Mouse (Mus musculus) E14TG2a.4 (cell line): ENCODE measurements at regions not wholly inside any gene's neighbourhood (a gene's known extent, or its start where the extent isn't known, plus 50 kb on each side); places are given as distances from the start of the nearest gene placed in this dataset.

Experiments used
- H3K27me3 ChIP-seq: 2 replicates; pipeline ENCODE4 v1.6.1; 2014; ENCODE audit warnings: low read length, control low read depth; ENCODE audit not compliant: insufficient read depth
- H3K36me3 ChIP-seq: 2 replicates; pipeline ENCODE4 v1.6.1; 2014; ENCODE audit warnings: low read length, control low read depth; ENCODE audit not compliant: insufficient read depth
- H3K4me1 ChIP-seq: replicated peaks from 2 replicates; pipeline ENCODE4 v1.6.1; 2014; ENCODE audit warnings: low read depth, low read length, control low read depth
- H3K4me3 ChIP-seq: replicated peaks from 2 replicates; pipeline ENCODE4 v1.5.1; 2014; ENCODE audit warnings: mild to moderate bottlenecking, low read length
- H3K9me3 ChIP-seq: 2 replicates; pipeline ENCODE4 v1.6.1; 2014; ENCODE audit warnings: low read length, control low read depth
- CTCF ChIP-seq: conservative IDR thresholded peaks from 2 replicates; pipeline ENCODE4 v1.5.1; 2014; ENCODE audit warnings: low read length
- NANOG ChIP-seq: IDR thresholded peaks from 2 replicates; pipeline ENCODE4 v1.6.1; 2014; ENCODE audit warnings: borderline replicate concordance, low read length, mixed read lengths
- POU5F1 ChIP-seq: IDR thresholded peaks from 2 replicates; pipeline ENCODE4 v1.6.1; 2014; ENCODE audit warnings: low read length, borderline replicate concordance

DNA sequence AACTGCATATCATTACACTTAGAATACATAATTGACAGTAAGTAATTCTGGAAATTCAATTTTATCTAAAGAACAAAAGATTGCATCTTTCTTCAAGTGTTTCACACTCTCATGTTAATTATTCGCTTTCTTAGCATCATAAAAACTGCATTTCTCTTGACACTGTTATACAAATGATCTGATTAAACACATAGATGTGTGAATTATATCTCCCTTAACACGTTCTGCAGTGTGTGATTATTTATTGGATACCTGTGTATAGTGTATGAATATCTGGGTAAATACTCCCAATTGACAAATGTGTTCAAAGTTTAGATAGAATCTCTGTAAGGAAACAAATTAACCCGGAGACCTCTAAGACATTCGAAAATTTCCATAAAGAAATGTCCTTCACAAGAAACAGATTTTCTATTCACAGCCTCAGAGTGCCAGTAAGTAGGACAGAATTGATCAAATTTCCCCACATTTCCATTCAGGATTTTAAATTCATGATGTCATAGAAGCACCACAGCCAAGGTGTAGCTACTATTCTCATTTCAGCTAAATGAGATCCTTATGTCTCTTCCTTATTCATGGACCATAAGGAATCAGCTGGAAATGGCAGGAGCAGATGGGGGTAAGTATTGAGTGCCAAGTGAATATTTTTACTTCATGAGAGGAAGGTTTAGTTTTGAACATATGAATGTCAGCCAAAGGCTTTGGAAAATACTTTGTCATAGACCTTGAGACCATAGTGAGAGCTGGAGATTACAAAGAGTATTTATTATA lies 2231.6 kb downstream of the Pcdh9 start:
- Histone ChIP-seq H3K27me3 (no peaks in the 10 kb centered on the region), H3K4me1 (no peaks in the 10 kb centered on the region), H3K9me3 (peaks cover 12% of the 10 kb centered on the region; the same call in 1 of the 2 replicates), H3K4me3 (no peak overlapping the region), H3K36me3 (peaks cover 7% of the 10 kb centered on the region; the same call in 1 of the 2 replicates)
- TF ChIP-seq POU5F1 (no peak), CTCF (no peak), NANOG (no peak)

DNA sequence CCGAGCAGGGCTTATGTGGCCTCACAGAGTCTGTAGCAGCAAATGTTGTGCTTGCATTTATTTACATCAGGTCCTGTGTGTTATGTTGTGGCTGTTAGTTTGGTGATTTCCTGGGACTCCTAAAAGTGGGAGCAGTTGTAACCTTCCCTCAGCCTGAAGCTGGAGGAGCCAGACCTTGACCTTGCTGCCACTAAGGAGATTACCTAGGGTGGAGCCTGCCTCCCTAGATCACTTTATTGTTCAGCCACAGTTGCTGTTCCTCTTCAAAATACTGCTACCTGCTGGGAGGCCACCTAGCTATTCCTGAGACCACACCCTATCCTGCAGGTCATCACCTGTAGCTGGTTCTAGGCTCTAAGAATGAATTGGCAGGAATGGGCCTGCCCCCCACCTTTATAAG lies 2234.5 kb downstream of the Pcdh9 start:
- peaks cover 7% of the 10 kb centered on the region; the same call in 1 of the 2 replicates for H3K36me3 ChIP-seq
- TF ChIP-seq POU5F1 (no peak), NANOG (peak; percentile 72)
- H3K9me3 ChIP-seq: peaks cover 10% of the 10 kb centered on the region; the same call in 1 of the 2 replicates
- H3K4me1 ChIP-seq: no peaks in the 10 kb centered on the region
- H3K4me3 ChIP-seq: no peak overlapping the region
- H3K27me3 ChIP-seq: no peaks in the 10 kb centered on the region

DNA sequence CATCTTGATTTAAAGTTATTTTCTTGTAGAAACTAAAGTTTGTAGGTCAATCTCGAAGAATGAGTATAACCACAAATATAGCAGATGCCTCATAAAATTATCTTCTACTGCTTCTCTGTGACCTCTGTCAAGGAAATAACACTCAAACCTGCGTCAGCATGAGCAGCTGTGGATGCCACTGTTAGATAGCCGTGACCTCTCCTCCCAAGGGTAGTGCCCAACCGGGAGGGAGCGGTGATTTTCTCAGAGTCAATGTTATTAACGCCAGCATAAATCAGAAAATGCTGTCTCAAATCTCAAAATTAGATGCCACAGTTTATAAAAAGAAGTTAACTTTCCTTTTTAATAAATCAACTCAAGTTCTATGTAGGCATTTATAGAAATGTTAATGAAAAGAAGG lies 2259.5 kb downstream of the Pcdh9 start:
- Histone ChIP-seq H3K4me1 (no peaks in the 10 kb centered on the region), H3K4me3 (no peak overlapping the region), H3K36me3 (no peaks in the 10 kb centered on the region), H3K27me3 (no peaks in the 10 kb centered on the region), H3K9me3 (no peaks in the 10 kb centered on the region)
- TF ChIP-seq POU5F1 (no peak), NANOG (no peak), CTCF (no peak)

DNA sequence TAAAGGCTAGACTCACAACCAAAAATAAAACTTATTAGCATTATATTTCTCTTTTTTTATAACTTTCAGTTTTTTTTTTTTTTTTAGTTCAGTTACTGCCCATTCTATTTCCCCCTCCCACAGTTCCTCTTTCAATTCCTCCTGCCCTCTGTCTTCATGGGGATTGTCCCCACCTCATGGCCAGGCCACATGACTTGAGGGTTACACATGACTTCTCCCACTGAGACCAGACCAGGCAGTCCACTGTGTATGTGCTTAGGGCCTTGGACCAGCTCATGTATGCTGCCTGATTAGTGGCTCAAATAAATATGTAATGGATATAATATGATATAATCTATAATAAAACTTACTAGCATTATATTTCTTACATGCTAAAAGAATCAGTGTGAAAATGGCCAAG lies 2276.1 kb downstream of the Pcdh9 start:
- peaks cover 14% of the 10 kb centered on the region for H3K9me3 ChIP-seq
- H3K27me3 ChIP-seq: no peaks in the 10 kb centered on the region
- TF ChIP-seq NANOG (no peak), POU5F1 (no peak), CTCF (no peak)
- H3K4me1 ChIP-seq: no peaks in the 10 kb centered on the region
- no peak overlapping the region for H3K4me3 ChIP-seq
- no peaks in the 10 kb centered on the region for H3K36me3 ChIP-seq

DNA sequence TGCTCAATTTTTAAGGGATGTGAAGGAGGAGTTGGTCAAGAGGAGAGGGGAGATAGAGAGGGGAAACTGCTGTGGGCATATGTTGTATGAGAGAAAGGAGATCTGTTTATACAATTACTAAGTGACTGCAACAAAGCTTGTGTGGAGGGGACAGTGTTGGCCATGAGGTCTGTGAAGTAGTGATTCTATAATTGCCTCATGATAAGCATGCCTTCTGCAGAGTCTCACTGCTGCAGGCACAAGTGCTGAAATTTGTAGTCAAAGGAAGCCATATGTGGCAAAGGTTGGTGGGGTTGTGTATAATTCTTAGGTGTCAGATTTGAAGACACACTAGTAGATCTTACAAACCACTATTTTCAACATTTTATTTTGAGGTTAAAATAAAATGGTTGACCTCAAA lies 2285.9 kb downstream of the Pcdh9 start:
- Histone ChIP-seq H3K27me3 (no peaks in the 10 kb centered on the region), H3K4me3 (no peak overlapping the region), H3K36me3 (no peaks in the 10 kb centered on the region), H3K9me3 (peaks cover 9% of the 10 kb centered on the region), H3K4me1 (no peaks in the 10 kb centered on the region)
- TF ChIP-seq POU5F1 (no peak), NANOG (no peak), CTCF (no peak)

DNA sequence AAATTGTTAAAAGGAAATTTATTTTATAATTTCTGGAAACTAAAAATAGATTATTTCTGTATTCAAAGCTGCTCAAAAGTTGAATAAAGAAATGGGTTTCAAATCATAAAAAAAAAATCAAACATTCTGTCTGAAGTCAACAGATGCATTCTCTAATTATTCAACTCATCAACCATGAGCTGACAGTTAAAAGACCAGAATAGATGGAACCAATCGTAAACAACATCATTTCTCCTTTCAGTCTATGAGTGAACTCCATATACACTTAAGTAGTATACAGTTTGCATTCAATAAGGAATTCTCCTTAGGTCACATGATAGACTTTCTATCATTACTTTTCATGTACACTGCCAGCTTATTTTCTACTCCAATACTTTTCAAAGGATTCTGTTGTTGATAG lies 2308.0 kb downstream of the Pcdh9 start:
- TF ChIP-seq CTCF (no peak), NANOG (no peak), POU5F1 (no peak)
- no peaks in the 10 kb centered on the region for H3K9me3 ChIP-seq
- H3K4me1 ChIP-seq: no peaks in the 10 kb centered on the region
- H3K4me3 ChIP-seq: no peak overlapping the region
- H3K27me3 ChIP-seq: no peaks in the 10 kb centered on the region
- H3K36me3 ChIP-seq: no peaks in the 10 kb centered on the region

DNA sequence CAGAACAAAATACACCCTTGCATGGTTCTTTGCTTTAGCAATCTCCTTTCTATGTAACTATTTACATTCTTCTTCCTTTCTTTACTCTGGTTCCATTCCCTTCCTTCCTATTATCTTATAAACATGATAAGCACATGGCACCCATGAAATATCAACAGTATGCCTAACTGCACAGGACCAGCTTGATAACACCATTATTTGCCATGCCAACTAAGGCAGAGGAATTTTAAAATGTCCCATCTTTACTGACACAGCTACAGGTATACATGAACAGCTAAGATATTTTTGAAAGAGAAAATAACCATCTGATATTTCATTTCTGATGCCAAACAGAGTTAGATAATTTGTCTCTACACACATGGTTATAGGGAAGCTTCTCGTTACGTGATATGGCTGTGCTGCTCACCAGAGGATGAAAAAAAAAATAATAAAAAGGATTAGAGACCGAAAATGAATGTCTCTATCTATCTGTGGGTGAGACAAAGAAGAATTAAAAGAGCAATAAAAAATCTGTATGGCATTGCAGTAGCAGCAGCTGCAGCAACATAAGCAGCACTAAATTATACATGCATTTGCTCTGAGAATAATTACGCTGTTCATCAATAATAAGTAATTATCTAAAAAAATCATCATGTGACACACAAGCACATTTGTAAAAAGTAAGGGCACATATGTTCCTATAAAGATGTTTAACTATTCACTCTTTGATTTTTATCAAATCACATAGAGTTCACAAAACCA lies 2308.6 kb downstream of the Pcdh9 start:
- Histone ChIP-seq H3K4me3 (no peak overlapping the region), H3K4me1 (no peaks in the 10 kb centered on the region), H3K9me3 (no peaks in the 10 kb centered on the region), H3K36me3 (no peaks in the 10 kb centered on the region), H3K27me3 (no peaks in the 10 kb centered on the region)
- TF ChIP-seq NANOG: no peak
- TF ChIP-seq CTCF: no peak
- TF ChIP-seq POU5F1: no peak

DNA sequence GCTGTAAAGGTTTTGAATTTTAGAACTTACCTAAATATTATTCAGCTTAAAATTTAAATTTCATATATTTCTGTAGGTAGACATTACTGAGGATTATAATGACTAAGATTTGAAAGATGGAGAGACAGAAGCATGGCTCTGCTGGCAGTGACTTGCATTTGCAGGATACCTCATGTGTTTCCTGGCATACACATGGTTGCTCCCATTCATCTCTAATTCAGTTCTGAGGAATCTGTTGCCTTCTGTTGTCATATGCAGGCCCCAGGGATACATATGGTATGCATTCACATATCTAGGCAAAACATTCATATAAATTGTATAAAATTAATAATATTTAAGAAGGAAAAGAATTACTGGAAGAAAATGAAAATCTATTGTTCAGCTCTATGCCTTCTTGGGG lies 2321.4 kb downstream of the Pcdh9 start:
- Histone ChIP-seq H3K27me3 (no peaks in the 10 kb centered on the region), H3K4me1 (no peaks in the 10 kb centered on the region), H3K36me3 (no peaks in the 10 kb centered on the region), H3K9me3 (peaks cover 18% of the 10 kb centered on the region), H3K4me3 (no peak overlapping the region)
- no peak for TF ChIP-seq CTCF
- TF ChIP-seq NANOG: no peak
- no peak for TF ChIP-seq POU5F1

DNA sequence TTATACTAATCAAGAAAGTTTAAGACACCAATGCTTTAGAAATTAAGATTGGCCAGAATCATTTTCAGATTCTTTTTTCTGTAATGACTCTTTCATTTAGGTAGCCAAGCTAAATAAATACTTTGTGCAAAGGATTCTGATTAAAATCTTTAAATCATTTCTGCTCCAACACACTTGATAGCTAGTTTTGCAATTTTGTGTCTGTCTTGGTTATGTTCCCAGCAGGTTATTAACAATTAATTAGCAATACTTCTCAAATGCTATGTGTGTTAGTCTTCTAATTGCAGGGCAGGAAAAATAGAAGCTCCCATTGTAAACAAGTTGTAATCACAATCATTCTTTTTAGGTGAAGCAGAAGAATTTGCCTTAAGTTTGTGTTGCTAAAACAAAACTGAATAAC lies 2351.3 kb downstream of the Pcdh9 start:
- no peak overlapping the region for H3K4me3 ChIP-seq
- H3K9me3 ChIP-seq: peaks cover 5% of the 10 kb centered on the region
- TF ChIP-seq NANOG (no peak), CTCF (no peak), POU5F1 (no peak)
- H3K27me3 ChIP-seq: no peaks in the 10 kb centered on the region
- H3K36me3 ChIP-seq: no peaks in the 10 kb centered on the region
- no peaks in the 10 kb centered on the region for H3K4me1 ChIP-seq
